Comparison of ENCODE assay signal across 8 mouse cellular contexts in the genomic region with DNA sequence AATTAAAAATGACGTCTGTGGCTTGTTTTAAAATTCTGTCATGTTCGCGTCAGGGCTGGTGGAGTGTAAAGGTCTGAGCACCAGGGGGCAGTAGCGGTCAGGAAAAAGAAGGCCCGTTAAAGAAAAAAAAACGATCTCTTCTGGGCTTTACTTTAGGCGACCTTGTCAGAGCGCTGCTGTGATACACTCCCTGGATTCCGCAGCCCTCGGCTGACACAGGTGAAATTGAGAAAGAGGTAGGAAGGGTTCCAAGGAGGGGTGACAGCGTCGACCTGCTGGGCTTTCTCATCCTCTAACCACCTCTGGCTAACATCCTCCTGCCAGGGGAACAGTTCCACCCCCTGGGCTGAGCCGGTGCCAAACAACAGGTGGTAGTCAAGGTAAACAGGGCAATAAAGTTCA. TPM values are rescaled to one million over a fixed set of nuclear protein-coding genes. Genes with fewer than 3 reads are reported as not detected.
DNase-seq lines count a peak whose midpoint lies in the region; ATAC-seq and TF ChIP-seq lines count a peak whose summit lies in the region.

No protein-coding gene starts in this region.

- WGBS in forebrain, embryonic 13.5 days, result 4% methylated on average over 13 of the region's 13 CpGs
- WGBS in hindbrain, embryonic 12.5 days, result 6% methylated on average over 13 of the region's 13 CpGs
- WGBS in limb, embryonic 13.5 days, result 3% methylated on average over 13 of the region's 13 CpGs
- 5% methylated on average over 13 of the region's 13 CpGs for WGBS in midbrain, embryonic 14.5 days
- 3% methylated on average over 13 of the region's 13 CpGs for WGBS in stomach, embryonic 14.5 days

- peak overlapping the region; percentile 51 for H3K4me2 ChIP-seq in forebrain, embryonic 13.5 days
- H3K4me2 ChIP-seq in hindbrain, embryonic 12.5 days (replicated peaks), result peak overlapping the region; percentile 50
- peak overlapping the region; percentile 59 for H3K4me2 ChIP-seq in limb, embryonic 13.5 days (replicated peaks)
- H3K4me2 ChIP-seq in midbrain, embryonic 14.5 days (ENCODE audit: low read length), result peak overlapping the region; percentile 48
- peak overlapping the region; percentile 35 for H3K4me2 ChIP-seq in stomach, embryonic 14.5 days (replicated peaks; ENCODE audit: low read depth, low read length)

- peak overlapping the region; percentile 46; the same call in 1 of the 2 replicates for H3K9ac ChIP-seq in forebrain, embryonic 13.5 days
- no peak overlapping the region for H3K9ac ChIP-seq in hindbrain, embryonic 12.5 days
- H3K9ac ChIP-seq in limb, embryonic 13.5 days, result no peak overlapping the region
- H3K9ac ChIP-seq in midbrain, embryonic 14.5 days (replicated peaks; ENCODE audit: low read length), result no peak overlapping the region
- no peak overlapping the region for H3K9ac ChIP-seq in stomach, embryonic 14.5 days (replicated peaks; ENCODE audit: low read depth, low read length)

- H3K9me3 ChIP-seq in forebrain, embryonic 13.5 days (replicated peaks), result no peaks in the 10 kb centered on the region
- no peaks in the 10 kb centered on the region for H3K9me3 ChIP-seq in hindbrain, embryonic 12.5 days (replicated peaks)
- H3K9me3 ChIP-seq in limb, embryonic 13.5 days, result no peaks in the 10 kb centered on the region
- no peaks in the 10 kb centered on the region for H3K9me3 ChIP-seq in midbrain, embryonic 14.5 days (ENCODE audit: control insufficient read depth, low read length)
- H3K9me3 ChIP-seq in stomach, embryonic 14.5 days (ENCODE audit: control insufficient read depth, low read depth, low read length), result no peaks in the 10 kb centered on the region

- no peak for ATAC-seq in forebrain, embryonic 13.5 days
- no peak; the same call in 1 of the 2 replicates for ATAC-seq in hindbrain, embryonic 12.5 days (ENCODE audit: low FRiP score)
- ATAC-seq in limb, embryonic 13.5 days (ENCODE audit: low FRiP score, low read depth), result peak; percentile 36; the same call in 1 of the 2 replicates
- no peak for ATAC-seq in midbrain, embryonic 14.5 days (ENCODE audit: low FRiP score, low TSS enrichment)
- no peak; the same call in 1 of the 2 replicates for ATAC-seq in stomach, embryonic 14.5 days (ENCODE audit: insufficient number of reproducible peaks, insufficient read depth, low FRiP score, low read depth)

- no peaks in the 10 kb centered on the region for H3K27me3 ChIP-seq in forebrain, embryonic 13.5 days
- H3K27me3 ChIP-seq in hindbrain, embryonic 12.5 days, result no peaks in the 10 kb centered on the region
- H3K27me3 ChIP-seq in limb, embryonic 13.5 days, result no peaks in the 10 kb centered on the region
- no peaks in the 10 kb centered on the region for H3K27me3 ChIP-seq in midbrain, embryonic 14.5 days (ENCODE audit: control insufficient read depth, insufficient read depth, low read length)
- no peaks in the 10 kb centered on the region for H3K27me3 ChIP-seq in stomach, embryonic 14.5 days (ENCODE audit: control insufficient read depth, insufficient read depth, low read length)

- H3K4me1 ChIP-seq in bone marrow macrophage, adult 2 months (ENCODE audit: control insufficient read depth, insufficient read depth, low read length), result no peaks in the 10 kb centered on the region
- H3K4me1 ChIP-seq in forebrain, embryonic 13.5 days, result peaks cover 3% of the 10 kb centered on the region
- peaks cover 3% of the 10 kb centered on the region; the same call in 1 of the 2 replicates for H3K4me1 ChIP-seq in hindbrain, embryonic 12.5 days
- no peaks in the 10 kb centered on the region for H3K4me1 ChIP-seq in limb, embryonic 13.5 days
- H3K4me1 ChIP-seq in midbrain, embryonic 14.5 days (ENCODE audit: control insufficient read depth, insufficient read depth, low read length), result 0 out of 2 replicates have a peak, but pooled peaks cover 2% of the 10 kb centered on the region
- H3K4me1 ChIP-seq in stomach, embryonic 14.5 days (ENCODE audit: control insufficient read depth, insufficient read depth, low read length), result no peaks in the 10 kb centered on the region

- H3K36me3 ChIP-seq in forebrain, embryonic 13.5 days (ENCODE audit: poor library complexity, severe bottlenecking), result no peaks in the 10 kb centered on the region
- H3K36me3 ChIP-seq in hindbrain, embryonic 12.5 days, result no peaks in the 10 kb centered on the region
- H3K36me3 ChIP-seq in limb, embryonic 13.5 days, result no peaks in the 10 kb centered on the region
- H3K36me3 ChIP-seq in midbrain, embryonic 14.5 days (ENCODE audit: control insufficient read depth, insufficient read depth, low read length), result no peaks in the 10 kb centered on the region
- no peaks in the 10 kb centered on the region for H3K36me3 ChIP-seq in stomach, embryonic 14.5 days (ENCODE audit: control insufficient read depth, insufficient read depth, low read length)

- TF ChIP-seq POLR2A in bone marrow macrophage, adult 2 months (IDR thresholded peaks at IDR 0.05; ENCODE audit: borderline replicate concordance, low read depth, low read length), result no peak

- no peak overlapping the region for H3K4me3 ChIP-seq in bone marrow macrophage, adult 2 months (ENCODE audit: insufficient read depth, low read length)
- H3K4me3 ChIP-seq in forebrain, embryonic 13.5 days, result no peak overlapping the region
- H3K4me3 ChIP-seq in hindbrain, embryonic 12.5 days, result 0 out of 2 replicates have a peak overlapping the region, but pooled peaks have one; percentile 12
- H3K4me3 ChIP-seq in limb, embryonic 13.5 days, result peak overlapping the region; percentile 25
- H3K4me3 ChIP-seq in midbrain, embryonic 14.5 days (replicated peaks; ENCODE audit: low read depth, low read length), result peak overlapping the region; percentile 13; the same call in 1 of the 2 replicates
- no peak overlapping the region for H3K4me3 ChIP-seq in stomach, embryonic 14.5 days (ENCODE audit: low read depth, low read length)

- H3K27ac ChIP-seq in bone marrow macrophage, adult 2 months (ENCODE audit: insufficient read depth, low read depth, low read length), result no peak overlapping the region
- no peak overlapping the region for H3K27ac ChIP-seq in forebrain, embryonic 13.5 days
- H3K27ac ChIP-seq in hindbrain, embryonic 12.5 days, result no peak overlapping the region
- no peak overlapping the region for H3K27ac ChIP-seq in limb, embryonic 13.5 days
- H3K27ac ChIP-seq in midbrain, embryonic 14.5 days (replicated peaks; ENCODE audit: low read depth, low read length), result no peak overlapping the region
- no peak overlapping the region for H3K27ac ChIP-seq in stomach, embryonic 14.5 days (ENCODE audit: low read length)

- DNase-seq in left cerebral cortex, adult 18-20 months (ENCODE audit: low spot score in 2 of 2), result peak; percentile 67 to 70
- DNase-seq in left cerebral cortex, adult 11 months (ENCODE audit: low spot score), result no peak
- peak; percentile 90 for DNase-seq in midbrain, embryonic 14.5 days

- peak; percentile 81 for TF ChIP-seq CTCF in bone marrow macrophage, adult 2 months (IDR thresholded peaks at IDR 0.05; ENCODE audit: low read depth, low read length)

RNA-seq across cellular contexts. Expression of a gene that starts 20.9 kb away (rescaled TPM):
- total RNA-seq in left cerebral cortex, adult 18-20 months (2021), result 1,000 to 10,000 TPM; 1,087 to 1,156 TPM
- 452 and 507 TPM in 2 replicates for polyA plus RNA-seq in bone marrow macrophage, adult 2 months (2012; ENCODE audit: insufficient read depth, insufficient read length, missing spikeins)
- 470 and 500 TPM in 2 replicates for polyA plus RNA-seq in forebrain, embryonic 13.5 days (2015; fragmentation: Nextera tagmentation; extraction: Ambion mirVana)
- 461 and 499 TPM in 2 replicates for polyA plus RNA-seq in hindbrain, embryonic 12.5 days (2016; fragmentation: Nextera tagmentation; extraction: Ambion mirVana)
- 363 and 388 TPM in 2 replicates for polyA plus RNA-seq in limb, embryonic 13.5 days (2015; fragmentation: Nextera tagmentation; extraction: Ambion mirVana)
- 643 and 661 TPM in 2 replicates for polyA plus RNA-seq in midbrain, embryonic 14.5 days (2014; fragmentation: Nextera tagmentation; extraction: Ambion mirVana)
- polyA plus RNA-seq in stomach, embryonic 14.5 days (2014; fragmentation: Nextera tagmentation; extraction: Ambion mirVana), result 388 and 396 TPM in 2 replicates

Comparison
In these comparisons a context has a peak if more than half of its experiments do, and no peak if none do; other contexts are left out.
1. H3K4me3 ChIP-seq: peak in hindbrain, embryonic 12.5 days (single experiment), limb, embryonic 13.5 days (single experiment) and midbrain, embryonic 14.5 days (single experiment); none in bone marrow macrophage, adult 2 months (single experiment), forebrain, embryonic 13.5 days (single experiment) and stomach, embryonic 14.5 days (single experiment).
2. Peak in every context shown above with its lines, with median percentiles within 50 percentile points of each other: H3K4me2 ChIP-seq.